19 mouse cellular contexts compared by ENCODE assay signal in the genomic region with DNA sequence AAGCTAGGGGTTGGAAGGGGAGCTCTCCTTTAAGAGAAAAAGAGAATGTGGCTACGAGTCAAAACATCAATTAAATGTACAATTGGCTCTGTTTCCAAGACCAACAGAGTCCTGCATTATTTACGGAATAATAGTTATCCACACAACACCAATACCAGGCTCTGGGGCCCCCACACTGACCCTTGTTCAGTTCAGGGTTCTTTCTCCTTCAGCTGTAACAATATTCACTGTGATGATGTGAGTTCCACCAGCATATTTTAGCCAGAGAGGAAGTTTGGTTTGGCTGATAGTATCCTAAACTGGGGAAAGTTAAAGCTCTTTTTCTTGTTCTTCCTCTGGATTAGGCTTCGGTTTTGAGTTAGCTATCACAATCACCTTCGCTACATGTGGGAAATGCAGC.
A peak's percentile ranks its signal among the peaks of the same experiment; 100 is the strongest.
DNase-seq lines count a peak whose midpoint lies in the region; ATAC-seq and TF ChIP-seq lines count a peak whose summit lies in the region.
"Had no signal": no experiment of that assay in that cellular context is flagged by ENCODE, and none has a peak within 500 bp of the region (broad histone marks: within the 10 kb centered on the region; RNA-seq: fewer than 3 reads in every experiment).

No protein-coding gene starts in this region.

- 62% methylated on average over 4 of the region's 4 CpGs for WGBS in heart, embryonic 10.5 days
- 46% methylated on average over 4 of the region's 4 CpGs for WGBS in kidney, embryonic 16.5 days
- 57% methylated on average over 4 of the region's 4 CpGs for WGBS in embryonic facial prominence, embryonic 14.5 days
- 67% methylated on average over 4 of the region's 4 CpGs for WGBS in heart, postnatal 0 days

- peak overlapping the region; percentile 66; the same call in 1 of the 2 replicates for H3K27ac ChIP-seq in heart, embryonic 10.5 days
- peak overlapping the region; percentile 58; the same call in 1 of the 2 replicates for H3K27ac ChIP-seq in kidney, embryonic 16.5 days (ENCODE audit: low read length)
- H3K27ac ChIP-seq in embryonic facial prominence, embryonic 14.5 days (replicated peaks; ENCODE audit: low read depth, low read length): peak overlapping the region; percentile 63; the same call in 1 of the 2 replicates
- H3K27ac ChIP-seq in heart, postnatal 0 days (ENCODE audit: low read depth): peak overlapping the region; percentile 6; the same call in 1 of the 2 replicates
- H3K27ac ChIP-seq: hindbrain, embryonic 12.5 days; intestine, embryonic 15.5 days; macrophage; neural tube, embryonic 12.5 days; stomach, postnatal 0 days had no signal

- peaks cover 30% of the 10 kb centered on the region for H3K4me1 ChIP-seq in heart, embryonic 10.5 days
- H3K4me1 ChIP-seq in kidney, embryonic 16.5 days (ENCODE audit: insufficient read depth, low read length): peaks cover 41% of the 10 kb centered on the region
- H3K4me1 ChIP-seq in embryonic facial prominence, embryonic 14.5 days (ENCODE audit: control insufficient read depth, insufficient read depth, low read length): peaks cover 38% of the 10 kb centered on the region
- peaks cover 36% of the 10 kb centered on the region for H3K4me1 ChIP-seq in heart, postnatal 0 days (ENCODE audit: control insufficient read depth, insufficient read depth)
- H3K4me1 ChIP-seq: hindbrain, embryonic 12.5 days had no signal

- H3K4me2 ChIP-seq in kidney, embryonic 16.5 days (replicated peaks; ENCODE audit: low read depth, low read length): no peak overlapping the region
- H3K4me2 ChIP-seq in embryonic facial prominence, embryonic 14.5 days (ENCODE audit: low read depth, low read length): no peak overlapping the region
- H3K4me2 ChIP-seq in heart, postnatal 0 days (ENCODE audit: low read depth, low read length): no peak overlapping the region
- H3K4me2 ChIP-seq: hindbrain, embryonic 12.5 days; intestine, embryonic 15.5 days; liver, embryonic 11.5 days; midbrain, embryonic 11.5 days had no signal

- no peak overlapping the region; the same call in 1 of the 2 replicates for H3K9ac ChIP-seq in kidney, embryonic 16.5 days (replicated peaks; ENCODE audit: low read length)
- H3K9ac ChIP-seq in embryonic facial prominence, embryonic 14.5 days (ENCODE audit: low read depth, low read length): no peak overlapping the region
- H3K9ac ChIP-seq in heart, postnatal 0 days (replicated peaks; ENCODE audit: low read depth, low read length): no peak overlapping the region
- H3K9ac ChIP-seq: hindbrain, embryonic 12.5 days; intestine, embryonic 15.5 days; neural tube, embryonic 12.5 days had no signal

- no peak for DNase-seq in heart, embryonic 10.5 days (ENCODE audit: low spot score)
- no peak for DNase-seq in heart, postnatal 4 days
- DNase-seq in kidney, adult 9 months: no peak
- no peak for DNase-seq in embryonic facial prominence, embryonic 14.5 days (ENCODE audit: low spot score)
- DNase-seq in heart, postnatal 0 days (ENCODE audit: low spot score): no peak
- DNase-seq in frontal cortex, postnatal 36 days (ENCODE audit: low spot score in 2 of 2): no peak
- DNase-seq: embryo, embryonic 11 days; gastrocnemius, postnatal 36 days; lung, adult 2 months; right cerebral cortex, postnatal 25 days had no signal

- H3K4me3 ChIP-seq in heart, embryonic 10.5 days: no peak overlapping the region
- no peak overlapping the region for H3K4me3 ChIP-seq in kidney, embryonic 16.5 days (ENCODE audit: low read length)
- H3K4me3 ChIP-seq in embryonic facial prominence, embryonic 14.5 days (ENCODE audit: low read depth, low read length): no peak overlapping the region
- no peak overlapping the region for H3K4me3 ChIP-seq in heart, postnatal 0 days (ENCODE audit: low read depth, low read length)
- H3K4me3 ChIP-seq: erythroblast, embryonic 14.5 days; hindbrain, embryonic 12.5 days; intestine, embryonic 15.5 days; neural tube, embryonic 12.5 days had no signal

- H3K27me3 ChIP-seq in heart, embryonic 10.5 days (ENCODE audit: insufficient read depth, poor library complexity, severe bottlenecking): no peaks in the 10 kb centered on the region
- H3K27me3 ChIP-seq in kidney, embryonic 16.5 days (ENCODE audit: insufficient read depth, low read length): no peaks in the 10 kb centered on the region
- H3K27me3 ChIP-seq in embryonic facial prominence, embryonic 14.5 days (replicated peaks; ENCODE audit: control insufficient read depth, insufficient read depth, low read length): no peaks in the 10 kb centered on the region
- no peaks in the 10 kb centered on the region for H3K27me3 ChIP-seq in heart, postnatal 0 days (ENCODE audit: control insufficient read depth, insufficient read depth, low read length)
- H3K27me3 ChIP-seq: hindbrain, embryonic 12.5 days; intestine, embryonic 15.5 days; neural tube, embryonic 12.5 days had no signal

- no peak for TF ChIP-seq EP300 in heart, postnatal 0 days (IDR thresholded peaks at IDR 0.05; ENCODE audit: low read depth)

- H3K9me3 ChIP-seq in heart, embryonic 10.5 days: no peaks in the 10 kb centered on the region
- no peaks in the 10 kb centered on the region for H3K9me3 ChIP-seq in kidney, embryonic 16.5 days (ENCODE audit: low read length)
- no peaks in the 10 kb centered on the region for H3K9me3 ChIP-seq in embryonic facial prominence, embryonic 14.5 days (ENCODE audit: control insufficient read depth, low read length)
- no peaks in the 10 kb centered on the region for H3K9me3 ChIP-seq in heart, postnatal 0 days (replicated peaks; ENCODE audit: control insufficient read depth, low read length)
- H3K9me3 ChIP-seq: hindbrain, embryonic 12.5 days; intestine, embryonic 15.5 days; neural tube, embryonic 12.5 days had no signal

- TF ChIP-seq CTCF in heart, postnatal 0 days (IDR thresholded peaks at IDR 0.05; ENCODE audit: low read depth): no peak

- ATAC-seq in kidney, embryonic 16.5 days (ENCODE audit: low FRiP score, low TSS enrichment): no peak
- no peak for ATAC-seq in embryonic facial prominence, embryonic 14.5 days (ENCODE audit: low read depth)
- no peak for ATAC-seq in heart, postnatal 0 days (ENCODE audit: insufficient read depth, low read depth)
- ATAC-seq: intestine, embryonic 15.5 days had no signal

- no peaks in the 10 kb centered on the region for H3K36me3 ChIP-seq in heart, embryonic 10.5 days
- H3K36me3 ChIP-seq in kidney, embryonic 16.5 days (ENCODE audit: insufficient read depth, low read length): no peaks in the 10 kb centered on the region
- H3K36me3 ChIP-seq in embryonic facial prominence, embryonic 14.5 days (ENCODE audit: control insufficient read depth, insufficient read depth, low read length): no peaks in the 10 kb centered on the region
- no peaks in the 10 kb centered on the region for H3K36me3 ChIP-seq in heart, postnatal 0 days (replicated peaks; ENCODE audit: control insufficient read depth, insufficient read depth, low read length)
- H3K36me3 ChIP-seq: hindbrain, embryonic 12.5 days; intestine, embryonic 15.5 days; neural tube, embryonic 12.5 days had no signal

Comparison
In these comparisons a context has a peak if more than half of its experiments do, and no peak if none do; other contexts are left out.
1. H3K27ac ChIP-seq: peak in every context shown above with its lines; median percentile 66 in heart, embryonic 10.5 days; 63 in embryonic facial prominence, embryonic 14.5 days; 58 in kidney, embryonic 16.5 days; 6 in heart, postnatal 0 days.